Mouse (Mus musculus) midbrain, embryonic 13.5 days (tissue): ENCODE results near the gene Tsc22d3. TPM values are rescaled to one million over a fixed set of nuclear protein-coding genes. Genes with fewer than 3 reads are reported as not detected.

Experiments
- ATAC-seq: fragments of 200-750 bp; cut with Nextera tagmentation; 2 replicates; pipeline ENCODE4 v1.8.0; 2017; ENCODE audit warnings: mild to moderate bottlenecking, moderate TSS enrichment, moderate library complexity
- H3K27ac ChIP-seq: fragments of 300-500 bp; sonication (generic); 2 replicates; pipeline ENCODE4 v1.5.1; 2015; ENCODE audit warnings: inconsistent platforms, mild to moderate bottlenecking, moderate library complexity
- H3K27me3 ChIP-seq: fragments of 300-500 bp; sonication (generic); 2 replicates; pipeline ENCODE4 v1.6.1; 2015; ENCODE audit warnings: mild to moderate bottlenecking, inconsistent platforms
- H3K36me3 ChIP-seq: fragments of 300-500 bp; sonication (generic); 2 replicates; pipeline ENCODE4 v1.6.1; 2015; ENCODE audit warnings: mild to moderate bottlenecking, inconsistent platforms
- H3K4me1 ChIP-seq: fragments of 300-500 bp; sonication (generic); replicated peaks from 2 replicates; pipeline ENCODE4 v1.6.1; 2015; ENCODE audit warnings: inconsistent platforms
- H3K4me2 ChIP-seq: fragments of 300-500 bp; sonication (generic); replicated peaks from 2 replicates; pipeline ENCODE4 v1.6.1; 2015; ENCODE audit warnings: moderate library complexity, mild to moderate bottlenecking, inconsistent platforms
- H3K4me3 ChIP-seq: fragments of 300-500 bp; sonication (generic); replicated peaks from 2 replicates; pipeline ENCODE4 v1.5.1; 2015; ENCODE audit warnings: mild to moderate bottlenecking, inconsistent platforms
- H3K9ac ChIP-seq: fragments of 300-500 bp; sonication (generic); replicated peaks from 2 replicates; pipeline ENCODE4 v1.6.1; 2015; ENCODE audit warnings: mild to moderate bottlenecking, inconsistent platforms
- H3K9me3 ChIP-seq: fragments of 300-500 bp; sonication (generic); 2 replicates; pipeline ENCODE4 v1.6.1; 2016; ENCODE audit warnings: mild to moderate bottlenecking, inconsistent platforms
- WGBS: fragments of 180-500 bp; shearing (Covaris S2); methylation state at CpG from one replicate; pipeline ENCODE4 v1.1.7; 2015; 5-methylcytosine and 5-hydroxymethylcytosine counted together
- polyA plus RNA-seq: library from polyadenylated mRNA; unstranded; fragments of >200 nt; fragmentation: Nextera tagmentation; extraction: Ambion mirVana; gene quantifications from 2 replicates; pipeline ENCODE4 v1.2.1, GENCODE M21; 2015

Gene Tsc22d3
- polyA plus RNA-seq, 1 experiment from 2014 or later: 134 TPM

DNA sequence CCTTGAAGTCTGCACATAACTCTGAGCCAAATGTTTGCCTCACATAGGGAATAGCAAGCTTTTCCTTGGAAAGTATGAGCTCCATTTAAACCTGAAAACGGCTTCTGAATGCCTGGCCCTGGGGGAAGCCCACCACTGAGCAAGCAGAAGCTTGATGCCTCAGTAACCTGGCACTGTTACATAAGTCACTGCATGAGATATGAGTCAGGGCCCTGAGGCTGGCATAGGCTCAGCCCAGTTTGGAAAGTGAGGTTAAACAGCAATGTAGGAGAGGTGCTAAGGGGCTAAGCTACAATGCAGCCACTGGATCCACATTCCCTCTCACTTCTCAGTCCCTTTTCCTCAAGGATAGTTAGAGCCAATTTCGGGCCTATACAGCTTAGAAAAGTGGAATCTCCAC is 10.3 kb downstream of the Tsc22d3 start:
- H3K36me3 ChIP-seq: no peaks in the 10 kb centered on the region
- no peak overlapping the region for H3K4me2 ChIP-seq
- no peak overlapping the region for H3K27ac ChIP-seq
- ATAC-seq: no peak
- no peaks in the 10 kb centered on the region for H3K9me3 ChIP-seq
- H3K4me3 ChIP-seq: no peak overlapping the region
- H3K4me1 ChIP-seq: no peaks in the 10 kb centered on the region
- H3K9ac ChIP-seq: no peak overlapping the region
- H3K27me3 ChIP-seq: peaks cover 54% of the 10 kb centered on the region
- 84% methylated on average over 2 of the region's 2 CpGs for WGBS

DNA sequence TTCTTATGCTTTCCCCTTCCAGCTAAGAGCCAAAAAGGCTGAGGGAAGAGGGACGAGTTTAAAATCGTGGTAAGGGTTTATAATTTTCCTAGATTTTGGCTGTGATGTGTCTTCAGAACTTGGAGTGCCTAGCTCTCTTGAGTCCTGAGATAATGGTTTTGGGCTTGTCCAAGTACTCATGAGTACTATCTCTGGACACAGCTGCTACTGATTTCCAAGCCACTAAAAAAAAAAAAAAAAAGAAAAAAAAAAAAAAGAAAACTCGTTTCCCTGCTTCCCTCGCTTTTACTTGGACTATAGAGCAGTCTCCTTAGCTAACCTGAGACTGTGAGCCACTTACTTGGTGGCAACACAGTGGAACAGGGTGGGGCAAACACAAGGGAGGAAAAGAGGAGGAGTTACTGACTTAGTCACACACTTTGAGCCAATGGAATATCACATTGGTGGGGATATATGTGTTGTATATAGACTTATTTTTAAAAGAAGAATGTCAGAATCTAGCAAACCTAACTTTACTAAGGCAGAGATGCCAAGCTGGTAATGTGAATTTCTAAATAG is 11.2 kb downstream of the Tsc22d3 start:
- H3K4me2 ChIP-seq: no peak overlapping the region

DNA sequence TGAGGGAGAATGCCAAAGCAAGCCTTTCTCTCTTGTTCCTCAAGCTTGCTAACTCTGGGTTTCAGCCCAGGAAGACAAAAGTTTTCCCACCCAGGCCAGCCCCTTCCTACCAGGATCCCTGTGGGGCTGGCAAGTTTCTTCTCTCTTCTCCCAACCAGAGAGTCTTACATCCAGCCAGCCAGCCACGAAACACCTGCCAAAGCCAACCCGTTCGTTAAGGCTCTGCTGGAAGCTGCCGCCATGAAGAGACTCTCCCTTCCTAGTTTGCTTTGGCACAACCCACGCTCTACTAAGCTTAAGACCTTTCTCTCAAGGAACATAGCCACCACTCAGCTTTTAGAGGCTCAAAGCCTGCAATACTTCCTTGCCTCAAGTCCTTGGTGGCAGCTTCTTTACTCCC is 11.9 kb downstream of the Tsc22d3 start:
- Histone ChIP-seq H3K4me3 (no peak overlapping the region), H3K36me3 (no peaks in the 10 kb centered on the region), H3K27me3 (peaks cover 67% of the 10 kb centered on the region), H3K4me1 (no peaks in the 10 kb centered on the region), H3K4me2 (no peak overlapping the region), H3K9me3 (no peaks in the 10 kb centered on the region), H3K27ac (no peak overlapping the region), H3K9ac (no peak overlapping the region)
- no peak for ATAC-seq
- 73% methylated on average over 5 of the region's 5 CpGs for WGBS

More for the DNA sequence above, 11.2 kb downstream of the Tsc22d3 start:
- no peak overlapping the region for H3K4me3 ChIP-seq
- 79% methylated on average over 4 of the region's 4 CpGs for WGBS
- no peaks in the 10 kb centered on the region for H3K36me3 ChIP-seq
- ATAC-seq: no peak
- no peak overlapping the region for H3K27ac ChIP-seq
- peaks cover 59% of the 10 kb centered on the region for H3K27me3 ChIP-seq
- no peaks in the 10 kb centered on the region for H3K9me3 ChIP-seq
- H3K9ac ChIP-seq: no peak overlapping the region
- H3K4me1 ChIP-seq: no peaks in the 10 kb centered on the region

DNA sequence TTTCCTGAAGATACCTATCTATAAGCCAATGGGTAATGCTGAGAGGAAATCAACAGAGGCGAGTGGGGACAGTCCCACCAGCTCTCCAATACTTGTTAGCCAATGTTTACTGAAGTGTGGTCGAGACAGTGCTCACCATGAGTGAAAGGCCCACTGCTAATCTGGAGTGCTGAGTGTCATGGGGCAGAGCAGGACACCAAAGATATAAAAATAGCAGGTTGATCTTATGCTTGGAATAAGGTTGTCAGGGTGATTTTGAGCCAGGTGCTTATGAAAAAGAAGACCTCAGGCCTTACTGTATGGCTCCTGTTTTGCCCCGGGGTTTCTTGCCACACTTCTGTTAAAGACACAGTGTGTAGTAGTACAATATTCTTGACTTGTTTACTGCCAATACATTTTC is 20.0 kb downstream of the Tsc22d3 start:
- peaks cover 84% of the 10 kb centered on the region for H3K27me3 ChIP-seq
- WGBS: 72% methylated on average over 3 of the region's 3 CpGs

DNA sequence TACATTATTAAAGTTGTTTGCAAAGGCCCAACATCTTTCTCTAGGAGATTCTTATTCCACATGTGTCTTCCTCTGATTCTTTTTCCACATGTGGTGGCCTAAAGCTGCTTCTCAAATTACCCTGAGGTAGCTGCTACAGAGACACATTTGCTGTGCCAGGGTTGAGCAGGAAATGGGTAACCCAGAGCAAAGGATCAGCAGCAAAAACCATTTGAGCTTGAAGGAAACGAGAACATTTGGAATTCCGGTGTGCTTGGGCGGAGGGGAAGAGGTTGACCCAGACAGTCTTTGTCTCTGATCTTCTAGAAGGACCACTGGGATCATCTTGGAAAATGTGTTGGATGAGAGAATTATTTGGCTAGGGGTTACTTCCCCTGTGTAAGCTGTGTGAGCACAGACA is 24.8 kb downstream of the Tsc22d3 start:
- no peak for ATAC-seq
- H3K4me3 ChIP-seq: no peak overlapping the region
- H3K9ac ChIP-seq: no peak overlapping the region
- no peak overlapping the region for H3K4me2 ChIP-seq
- no peaks in the 10 kb centered on the region for H3K4me1 ChIP-seq
- no peak overlapping the region for H3K27ac ChIP-seq
- WGBS: 86% methylated on average over 3 of the region's 3 CpGs
- peaks cover 81% of the 10 kb centered on the region for H3K27me3 ChIP-seq
- no peaks in the 10 kb centered on the region for H3K36me3 ChIP-seq
- no peaks in the 10 kb centered on the region for H3K9me3 ChIP-seq

More for the DNA sequence above, 20.0 kb downstream of the Tsc22d3 start:
- Histone ChIP-seq H3K9me3 (no peaks in the 10 kb centered on the region), H3K4me2 (no peak overlapping the region), H3K9ac (no peak overlapping the region), H3K4me1 (no peaks in the 10 kb centered on the region), H3K27ac (no peak overlapping the region), H3K4me3 (no peak overlapping the region), H3K36me3 (no peaks in the 10 kb centered on the region)
- ATAC-seq: no peak

DNA sequence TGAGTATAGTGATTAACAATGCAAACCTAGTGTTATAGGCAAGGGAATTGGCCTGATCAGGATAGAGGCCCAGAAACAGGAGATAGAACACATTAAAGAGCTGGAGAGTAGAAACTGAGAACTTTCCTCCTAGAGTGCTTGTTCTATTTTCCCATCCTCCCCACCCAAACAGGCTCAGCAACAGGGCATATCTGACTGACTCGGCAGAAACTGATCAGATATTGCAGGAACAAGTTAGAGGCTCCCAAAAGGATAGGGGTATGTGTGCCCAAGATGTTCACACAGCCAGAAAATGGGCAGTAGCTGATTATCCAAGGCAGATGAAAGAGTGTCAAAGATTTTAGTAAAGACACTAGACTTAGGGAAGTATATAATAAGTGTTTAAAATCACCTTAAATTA is 25.3 kb downstream of the Tsc22d3 start:
- no peaks in the 10 kb centered on the region for H3K9me3 ChIP-seq
- H3K4me1 ChIP-seq: no peaks in the 10 kb centered on the region
- no peaks in the 10 kb centered on the region for H3K36me3 ChIP-seq
- H3K4me3 ChIP-seq: no peak overlapping the region
- 43% methylated on average over 1 of the region's 1 CpGs for WGBS
- H3K27ac ChIP-seq: no peak overlapping the region
- no peak overlapping the region for H3K4me2 ChIP-seq
- ATAC-seq: no peak
- no peak overlapping the region for H3K9ac ChIP-seq
- peaks cover 82% of the 10 kb centered on the region for H3K27me3 ChIP-seq

DNA sequence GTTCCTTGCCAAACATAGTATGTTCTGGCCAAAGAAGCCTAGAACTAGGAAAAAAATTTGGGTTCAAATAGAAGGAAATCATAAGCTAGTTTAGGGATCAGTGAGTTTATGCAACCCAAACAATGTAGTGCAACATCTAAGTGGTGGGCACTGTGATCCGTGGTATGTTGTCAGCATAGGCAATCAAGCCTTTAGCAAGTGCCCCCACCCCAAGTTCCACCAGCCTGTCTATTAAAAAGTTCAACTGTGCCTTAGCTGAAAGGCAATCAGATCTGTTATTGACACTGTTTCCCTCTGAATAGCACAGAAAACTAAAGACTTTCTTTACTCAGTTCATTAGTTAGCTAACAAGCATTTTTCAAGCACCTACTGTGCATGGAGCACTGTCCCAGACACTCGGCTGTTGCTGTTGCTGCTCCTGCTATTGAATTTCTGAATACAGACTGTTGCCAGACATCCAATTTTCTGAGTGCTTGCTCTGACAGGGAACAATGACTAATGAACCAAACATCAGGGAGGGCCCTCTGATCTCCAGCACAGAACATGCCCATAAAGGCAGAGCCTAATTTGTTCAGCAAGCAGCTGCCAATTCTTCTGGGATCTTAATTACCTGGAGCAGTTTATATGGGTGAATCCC is 27.6 kb downstream of the Tsc22d3 start:
- no peak; the same call in 1 of the 2 replicates for ATAC-seq
- H3K27ac ChIP-seq: no peak overlapping the region
- no peaks in the 10 kb centered on the region for H3K36me3 ChIP-seq
- H3K4me3 ChIP-seq: no peak overlapping the region
- H3K4me1 ChIP-seq: no peaks in the 10 kb centered on the region
- H3K27me3 ChIP-seq: peaks cover 88% of the 10 kb centered on the region
- no peak overlapping the region for H3K9ac ChIP-seq
- no peak overlapping the region for H3K4me2 ChIP-seq
- no peaks in the 10 kb centered on the region for H3K9me3 ChIP-seq
- WGBS: 43% methylated on average over 2 of the region's 2 CpGs

DNA sequence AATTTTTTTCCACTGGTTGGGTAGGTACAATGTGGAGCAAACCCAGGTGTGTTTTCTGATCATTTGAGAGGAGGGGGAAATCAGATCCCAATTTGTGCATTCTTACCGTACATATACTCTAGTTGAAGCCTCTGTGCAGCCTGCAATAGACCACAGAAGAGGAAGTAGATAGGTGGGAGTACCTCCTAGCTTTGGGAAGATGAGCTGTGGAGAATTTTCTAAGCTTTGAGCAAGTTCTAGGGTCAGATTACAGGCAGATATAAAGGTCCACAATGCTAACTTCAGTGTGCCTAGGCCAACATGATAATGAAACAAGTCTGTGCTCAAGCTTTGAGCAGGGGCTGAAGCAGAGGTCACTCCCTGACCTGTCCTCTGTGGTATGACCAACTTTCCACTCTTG is 30.9 kb downstream of the Tsc22d3 start:
- 76% methylated on average over 1 of the region's 1 CpGs for WGBS
- Histone ChIP-seq H3K9me3 (no peaks in the 10 kb centered on the region), H3K27me3 (peaks cover 89% of the 10 kb centered on the region), H3K27ac (no peak overlapping the region), H3K4me1 (no peaks in the 10 kb centered on the region), H3K9ac (no peak overlapping the region), H3K4me2 (no peak overlapping the region), H3K4me3 (no peak overlapping the region), H3K36me3 (no peaks in the 10 kb centered on the region)
- ATAC-seq: no peak

DNA sequence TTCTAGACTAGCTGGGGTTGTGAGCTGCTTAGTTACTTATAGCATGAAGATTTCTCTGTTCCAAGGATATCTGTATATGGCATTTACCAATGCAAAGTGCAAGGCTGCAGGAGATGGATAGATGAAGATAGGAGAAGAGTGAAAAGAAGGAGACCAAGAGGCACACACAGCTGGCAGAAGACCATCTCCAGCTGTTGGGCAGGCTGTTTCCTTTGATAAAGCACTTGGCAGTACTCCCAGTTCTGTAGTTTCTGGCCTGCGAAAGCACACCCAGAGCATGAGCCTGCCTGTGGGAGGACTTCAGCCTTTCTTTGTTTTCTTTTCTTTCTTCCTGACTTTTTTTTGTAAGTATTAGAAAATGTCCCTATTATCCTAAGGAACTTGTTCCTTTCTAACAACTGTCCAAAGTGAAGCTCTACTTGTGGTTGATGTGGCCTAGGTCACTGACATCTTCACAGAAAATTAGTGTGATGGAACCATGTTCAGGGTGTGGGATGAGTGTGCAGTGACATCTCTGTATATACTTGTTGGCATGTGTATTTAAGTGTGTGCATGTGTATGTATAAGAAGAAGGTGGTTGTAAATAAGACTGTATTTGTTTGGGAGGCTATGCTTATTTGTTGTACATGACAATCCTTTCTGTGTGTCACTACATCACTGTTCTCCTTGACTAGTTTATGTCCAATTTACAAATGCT is 32.6 kb downstream of the Tsc22d3 start:
- Histone ChIP-seq H3K4me2 (no peak overlapping the region), H3K9ac (no peak overlapping the region), H3K27ac (no peak overlapping the region), H3K4me1 (no peaks in the 10 kb centered on the region), H3K9me3 (no peaks in the 10 kb centered on the region), H3K4me3 (no peak overlapping the region), H3K36me3 (no peaks in the 10 kb centered on the region), H3K27me3 (peaks cover 82% of the 10 kb centered on the region)
- WGBS: 90% methylated on average over 1 of the region's 1 CpGs
- ATAC-seq: no peak

DNA sequence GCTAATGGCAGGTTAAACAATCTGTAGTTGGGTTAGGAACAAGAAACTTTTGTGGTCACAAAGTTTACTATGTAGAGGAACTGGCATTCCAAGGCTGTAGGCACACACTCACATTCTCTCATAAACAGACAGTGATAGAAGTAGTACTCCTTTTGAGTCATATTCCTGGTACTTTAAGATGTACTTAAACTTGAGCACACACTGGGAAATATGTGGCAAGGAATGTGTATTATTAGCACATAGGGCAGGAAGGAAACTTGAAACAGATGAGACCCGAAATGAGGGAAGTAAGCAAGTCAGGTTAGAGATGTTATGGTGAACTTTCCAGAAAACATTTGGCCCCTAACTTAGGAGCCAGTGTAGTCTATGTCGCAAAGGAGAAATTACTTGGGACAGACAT is 34.7 kb downstream of the Tsc22d3 start:
- WGBS: 82% methylated on average over 2 of the region's 2 CpGs
- Histone ChIP-seq H3K9ac (no peak overlapping the region), H3K27ac (no peak overlapping the region), H3K4me1 (no peaks in the 10 kb centered on the region), H3K4me3 (no peak overlapping the region), H3K9me3 (no peaks in the 10 kb centered on the region), H3K4me2 (no peak overlapping the region), H3K36me3 (no peaks in the 10 kb centered on the region), H3K27me3 (peaks cover 75% of the 10 kb centered on the region)
- ATAC-seq: no peak

DNA sequence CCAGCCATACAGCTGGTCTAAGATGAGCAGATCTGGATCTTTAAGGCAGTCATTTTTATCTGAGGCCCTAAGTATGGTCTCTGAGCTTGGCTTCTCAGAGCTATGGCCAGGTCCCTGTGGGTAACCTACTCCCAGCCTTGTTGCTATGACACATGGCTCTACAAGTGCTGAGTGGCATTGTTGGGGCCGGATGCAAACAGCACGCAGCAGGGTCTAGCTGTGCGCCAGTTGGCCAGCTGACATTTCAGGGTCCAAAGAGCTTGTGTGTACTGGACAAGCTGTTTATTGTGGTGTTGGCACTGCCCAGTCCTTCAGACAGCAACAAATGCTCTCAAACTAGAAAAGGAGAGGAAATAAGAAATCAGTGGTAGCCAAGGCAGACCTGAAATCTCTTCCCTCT is 35.2 kb downstream of the Tsc22d3 start:
- H3K36me3 ChIP-seq: no peaks in the 10 kb centered on the region

DNA sequence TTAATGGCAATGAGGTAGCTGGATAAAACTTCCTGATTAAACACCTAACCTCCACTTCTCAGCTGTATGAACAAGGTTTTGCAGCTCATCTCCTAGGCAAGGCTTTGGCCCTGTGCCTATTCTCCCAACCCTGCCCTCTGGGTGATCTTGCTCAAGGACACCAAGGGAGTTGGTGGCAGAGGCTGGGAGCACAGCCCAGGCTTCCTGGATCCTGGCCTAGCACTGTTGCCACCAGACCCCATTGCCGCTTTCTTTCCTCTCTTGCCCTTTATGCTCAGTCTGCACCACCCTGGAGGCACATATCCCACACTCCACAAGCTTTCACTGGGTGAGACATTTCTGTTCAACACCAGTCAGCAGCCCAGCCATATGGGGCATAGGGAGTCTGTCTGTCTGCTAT is 35.7 kb downstream of the Tsc22d3 start:
- WGBS: 90% methylated on average over 1 of the region's 1 CpGs
- peaks cover 66% of the 10 kb centered on the region for H3K27me3 ChIP-seq
- no peak for ATAC-seq
- no peaks in the 10 kb centered on the region for H3K36me3 ChIP-seq
- H3K9me3 ChIP-seq: no peaks in the 10 kb centered on the region
- no peak overlapping the region for H3K9ac ChIP-seq
- H3K4me2 ChIP-seq: no peak overlapping the region
- no peak overlapping the region for H3K27ac ChIP-seq
- H3K4me1 ChIP-seq: no peaks in the 10 kb centered on the region
- no peak overlapping the region for H3K4me3 ChIP-seq

More for the DNA sequence above, 35.2 kb downstream of the Tsc22d3 start:
- H3K4me2 ChIP-seq: no peak overlapping the region
- no peak overlapping the region for H3K27ac ChIP-seq
- no peaks in the 10 kb centered on the region for H3K4me1 ChIP-seq
- no peaks in the 10 kb centered on the region for H3K9me3 ChIP-seq
- WGBS: 85% methylated on average over 3 of the region's 3 CpGs
- no peak for ATAC-seq
- H3K9ac ChIP-seq: no peak overlapping the region
- H3K27me3 ChIP-seq: peaks cover 70% of the 10 kb centered on the region
- H3K4me3 ChIP-seq: no peak overlapping the region
